Mouse (Mus musculus): Measurements from ENCODE around the gene Depdc1b. TPM values are rescaled to one million over a fixed set of nuclear protein-coding genes. Genes with fewer than 3 reads are reported as not detected.

Gene Depdc1b
- total RNA-seq, 1 experiment, result 18.2 TPM

GRCm38 (mm10) chr13:108328406-108329180 lies 12.5 kb downstream of the Depdc1b start:
- in situ Hi-C loops (cut with MboI; ENCODE audit: low sequenced_read_pairs in 2 of 2, unreplicated experiment in 2 of 2), result loop anchor here in 1 of 2 experiments (25.0 kb wide), 1 partner anchor 884 kb away; no protein-coding TSS in a partner anchor
- no peak for DNase-seq (ENCODE audit: low read depth, low spot score)
- Histone ChIP-seq H3K4me1 (ENCODE audit: control insufficient read depth in 2 of 2, insufficient read depth in 2 of 2, low read length in 2 of 2, poor library complexity in 1 of 2) (no peaks in the 10 kb centered on the region), H3K36me3 (ENCODE audit: control insufficient read depth, insufficient read depth, low read length, poor library complexity, severe bottlenecking) (peaks cover 16% of the 10 kb centered on the region; the same call in 1 of the 2 replicates), H3K9ac (ENCODE audit: insufficient read depth, low read depth, low read length, poor library complexity, severe bottlenecking) (no peak overlapping the region; the same call in 1 of the 2 replicates), H3K27ac (ENCODE audit: insufficient read depth, low read depth, low read length, poor library complexity, severe bottlenecking) (no peak overlapping the region), H3K9me3 (ENCODE audit: control insufficient read depth, insufficient read depth, low read depth, low read length) (no peaks in the 10 kb centered on the region), H3K4me3 (ENCODE audit: insufficient read depth in 1 of 2, low read depth in 1 of 2, low read length in 2 of 2, poor library complexity in 1 of 2, severe bottlenecking in 1 of 2) (no peak overlapping the region)
- TF ChIP-seq ZC3H11A (IDR thresholded peaks at IDR 0.05; ENCODE audit: borderline replicate concordance, low read depth, low read length), result no peak
- TF ChIP-seq MAFK (IDR thresholded peaks at IDR 0.05; ENCODE audit: insufficient read depth, low read depth, low read length), result no peak
- TF ChIP-seq ZNF384 (IDR thresholded peaks at IDR 0.05; ENCODE audit: low read depth, low read length), result no peak

- no peak for DNase-seq (ENCODE audit: low read depth, low spot score)
- Histone ChIP-seq H3K36me3 (ENCODE audit: control insufficient read depth, insufficient read depth, low read length, poor library complexity, severe bottlenecking) (peaks cover 12% of the 10 kb centered on the region; the same call in 1 of the 2 replicates), H3K4me1 (ENCODE audit: control insufficient read depth in 2 of 2, insufficient read depth in 2 of 2, low read length in 2 of 2, poor library complexity in 1 of 2) (no peaks in the 10 kb centered on the region), H3K27ac (ENCODE audit: insufficient read depth, low read depth, low read length, poor library complexity, severe bottlenecking) (no peak overlapping the region), H3K4me3 (ENCODE audit: insufficient read depth in 1 of 2, low read depth in 1 of 2, low read length in 2 of 2, poor library complexity in 1 of 2, severe bottlenecking in 1 of 2) (no peak overlapping the region), H3K9me3 (ENCODE audit: control insufficient read depth, insufficient read depth, low read depth, low read length) (no peaks in the 10 kb centered on the region), H3K9ac (ENCODE audit: insufficient read depth, low read depth, low read length, poor library complexity, severe bottlenecking) (no peak overlapping the region)
- no peak for TF ChIP-seq CHD2 (IDR thresholded peaks at IDR 0.05; ENCODE audit: low read depth, low read length)
- in situ Hi-C loops (cut with MboI; ENCODE audit: low sequenced_read_pairs in 2 of 2, unreplicated experiment in 2 of 2), result loop anchor here in 1 of 2 experiments (25.0 kb wide), 1 partner anchor 883 kb away; no protein-coding TSS in a partner anchor
Observed at GRCm38 (mm10) chr13:108329693-108330092, 13.6 kb downstream of the Depdc1b start.

GRCm38 (mm10) chr13:108335257-108336003 lies 19.3 kb downstream of the Depdc1b start:
- no peak for DNase-seq (ENCODE audit: low read depth, low spot score)
- Histone ChIP-seq H3K4me1 (ENCODE audit: control insufficient read depth in 2 of 2, insufficient read depth in 2 of 2, low read length in 2 of 2, poor library complexity in 1 of 2) (no peaks in the 10 kb centered on the region), H3K9me3 (ENCODE audit: control insufficient read depth, insufficient read depth, low read depth, low read length) (no peaks in the 10 kb centered on the region), H3K27ac (ENCODE audit: insufficient read depth, low read depth, low read length, poor library complexity, severe bottlenecking) (no peak overlapping the region), H3K36me3 (ENCODE audit: control insufficient read depth, insufficient read depth, low read length, poor library complexity, severe bottlenecking) (0 out of 2 replicates have a peak, but pooled peaks cover 1% of the 10 kb centered on the region), H3K4me3 (ENCODE audit: insufficient read depth in 1 of 2, low read depth in 1 of 2, low read length in 2 of 2, poor library complexity in 1 of 2, severe bottlenecking in 1 of 2) (no peak overlapping the region), H3K9ac (ENCODE audit: insufficient read depth, low read depth, low read length, poor library complexity, severe bottlenecking) (no peak overlapping the region)
- in situ Hi-C loops (cut with MboI; ENCODE audit: low sequenced_read_pairs in 2 of 2, unreplicated experiment in 2 of 2), result loop anchor here in 1 of 2 experiments (25.0 kb wide), 1 partner anchor 877 kb away; no protein-coding TSS in a partner anchor
- TF ChIP-seq ZNF384 (IDR thresholded peaks at IDR 0.05; ENCODE audit: low read depth, low read length), result no peak
- no peak for TF ChIP-seq ZC3H11A (IDR thresholded peaks at IDR 0.05; ENCODE audit: borderline replicate concordance, low read depth, low read length)
- no peak for TF ChIP-seq HCFC1 (IDR thresholded peaks at IDR 0.05; ENCODE audit: borderline replicate concordance, insufficient read depth, low read length)
- TF ChIP-seq CHD2 (IDR thresholded peaks at IDR 0.05; ENCODE audit: low read depth, low read length), result no peak
- TF ChIP-seq MAFK (IDR thresholded peaks at IDR 0.05; ENCODE audit: insufficient read depth, low read depth, low read length), result no peak

DNA sequence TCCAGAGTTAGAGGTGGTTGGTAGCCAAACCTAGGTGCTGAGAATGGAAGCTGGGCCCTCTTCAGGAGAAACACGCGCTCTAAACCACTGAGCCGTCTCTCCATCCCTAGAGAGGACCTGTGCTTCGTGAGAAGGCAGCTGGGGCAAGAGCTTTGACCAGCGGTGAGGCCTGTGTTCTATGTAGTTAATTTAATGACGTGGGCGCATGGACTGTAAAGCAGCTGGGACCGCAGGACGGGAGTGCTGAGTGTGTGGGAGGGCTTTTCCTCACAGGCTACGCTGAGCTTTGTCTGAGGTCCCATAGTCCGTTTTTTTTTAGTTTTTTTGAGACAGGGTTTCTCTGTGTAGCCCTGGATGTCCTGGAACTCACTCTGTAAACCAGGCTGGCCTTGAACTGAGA lies 20.1 kb downstream of the Depdc1b start:
- H3K9ac ChIP-seq (ENCODE audit: insufficient read depth, low read depth, low read length, poor library complexity, severe bottlenecking), result no peak overlapping the region
- TF ChIP-seq ZC3H11A (IDR thresholded peaks at IDR 0.05; ENCODE audit: borderline replicate concordance, low read depth, low read length) (no peak), ZNF384 (IDR thresholded peaks at IDR 0.05; ENCODE audit: low read depth, low read length) (no peak), MAFK (IDR thresholded peaks at IDR 0.05; ENCODE audit: insufficient read depth, low read depth, low read length) (no peak), HCFC1 (IDR thresholded peaks at IDR 0.05; ENCODE audit: borderline replicate concordance, insufficient read depth, low read length) (no peak), CHD2 (IDR thresholded peaks at IDR 0.05; ENCODE audit: low read depth, low read length) (no peak)
- H3K36me3 ChIP-seq (ENCODE audit: control insufficient read depth, insufficient read depth, low read length, poor library complexity, severe bottlenecking), result peaks cover 1% of the 10 kb centered on the region; the same call in 1 of the 2 replicates
- in situ Hi-C loops (cut with MboI; ENCODE audit: low sequenced_read_pairs in 2 of 2, unreplicated experiment in 2 of 2), result loop anchor here in 1 of 2 experiments (25.0 kb wide), 1 partner anchor 876 kb away; no protein-coding TSS in a partner anchor
- no peaks in the 10 kb centered on the region for H3K4me1 ChIP-seq (ENCODE audit: control insufficient read depth in 2 of 2, insufficient read depth in 2 of 2, low read length in 2 of 2, poor library complexity in 1 of 2)
- no peaks in the 10 kb centered on the region for H3K9me3 ChIP-seq (ENCODE audit: control insufficient read depth, insufficient read depth, low read depth, low read length)
- no peak for DNase-seq (ENCODE audit: low read depth, low spot score)
- H3K27ac ChIP-seq (ENCODE audit: insufficient read depth, low read depth, low read length, poor library complexity, severe bottlenecking), result no peak overlapping the region
- H3K4me3 ChIP-seq (ENCODE audit: insufficient read depth in 1 of 2, low read depth in 1 of 2, low read length in 2 of 2, poor library complexity in 1 of 2, severe bottlenecking in 1 of 2), result no peak overlapping the region

Data from ES-E14 (cell line).